Mouse (Mus musculus): ENCODE data around the gene Tmub1.

Gene Tmub1

GRCm38 (mm10) chr5:24447624-24448298, at the start of gene Tmub1:
Gene Tmub1, minus strand, starts transcription at chr5:24447854.
- DNase-seq (ENCODE audit: low spot score), result peak; percentile 73

GRCm38 (mm10) chr5:24496756-24497155, 49.1 kb upstream of the Tmub1 start:
- no peak for DNase-seq (ENCODE audit: low spot score)

DNA sequence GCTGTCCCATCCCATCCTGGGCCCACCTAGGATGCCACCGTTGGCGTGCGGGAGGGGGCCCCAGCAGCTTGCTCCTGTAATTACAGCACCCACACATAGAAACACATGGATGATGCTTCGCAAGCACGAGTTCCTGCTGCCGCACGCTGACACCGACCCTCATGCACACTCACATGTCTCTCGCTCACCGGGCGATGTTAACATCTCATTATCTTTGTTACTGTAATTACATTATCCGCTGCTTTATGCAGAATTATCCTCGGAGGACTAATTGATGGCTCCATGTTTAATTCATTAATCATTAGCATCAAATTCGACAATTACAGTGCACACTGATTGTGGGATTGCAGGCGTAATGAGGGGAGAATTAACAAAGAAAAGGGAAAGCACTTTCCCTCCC, 47.4 kb upstream of the Tmub1 start:
- DNase-seq (ENCODE audit: low spot score), result no peak

DNA sequence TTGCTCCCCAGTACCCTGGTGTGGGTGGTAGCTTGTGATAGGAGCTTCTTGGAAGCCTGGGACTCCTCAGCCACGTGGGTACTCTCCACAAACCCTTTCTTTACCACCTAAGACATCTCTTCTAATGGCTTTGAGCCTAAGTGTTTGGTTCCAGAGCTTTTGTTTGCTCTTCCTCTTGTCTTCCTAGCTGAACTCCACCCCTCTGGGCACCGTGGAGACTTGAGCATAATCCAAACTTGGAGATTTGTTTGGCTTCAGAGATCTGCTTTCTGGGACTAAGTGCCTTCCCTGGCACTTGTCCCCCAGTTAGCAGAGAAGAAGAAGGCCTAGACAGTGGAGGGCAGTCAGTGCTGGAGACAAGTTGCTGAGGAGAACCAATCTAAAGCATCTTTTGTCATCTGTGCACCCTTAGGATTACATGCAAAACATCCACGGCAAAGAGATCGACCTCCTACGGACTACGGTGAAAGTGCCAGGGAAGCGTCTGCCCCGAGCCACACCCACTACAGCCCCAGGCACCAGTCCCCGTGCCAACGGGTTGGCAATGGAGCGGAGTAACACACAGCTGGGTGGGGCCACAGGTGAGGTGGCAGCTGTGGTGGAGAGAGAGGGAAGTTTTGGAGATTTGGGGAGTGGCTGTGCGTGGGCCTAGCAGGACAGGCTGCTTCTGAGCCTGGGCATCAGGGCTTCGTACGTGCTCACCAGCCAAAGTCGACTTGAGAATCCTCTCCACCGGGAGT, 45.1 kb upstream of the Tmub1 start:
- no peak for DNase-seq (ENCODE audit: low spot score)

DNA sequence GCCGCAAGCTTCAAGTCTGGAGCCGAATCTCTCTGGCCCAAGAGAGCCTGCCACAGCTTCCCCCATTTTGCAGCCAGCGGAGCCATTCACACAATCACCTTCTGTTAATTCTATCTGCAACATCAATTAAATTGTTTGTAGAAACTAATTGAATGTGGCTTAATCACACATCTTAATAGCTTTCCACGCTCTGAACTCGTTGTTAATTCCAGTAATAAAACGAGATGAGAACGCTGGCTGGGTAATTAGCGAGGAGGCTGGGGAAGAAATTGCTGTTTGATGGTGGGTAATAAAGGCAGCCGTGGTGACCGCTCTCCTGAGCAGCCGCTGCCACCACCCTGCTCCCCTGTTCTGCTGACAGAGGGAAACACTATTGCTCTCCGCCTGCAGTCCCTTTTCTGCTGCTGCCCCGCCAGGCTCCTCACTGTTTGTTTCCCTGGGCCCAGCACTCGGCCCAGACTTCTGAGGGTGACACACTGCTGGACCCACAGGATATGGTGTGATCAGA, 42.8 kb upstream of the Tmub1 start:
- DNase-seq (ENCODE audit: low spot score), result no peak

DNA sequence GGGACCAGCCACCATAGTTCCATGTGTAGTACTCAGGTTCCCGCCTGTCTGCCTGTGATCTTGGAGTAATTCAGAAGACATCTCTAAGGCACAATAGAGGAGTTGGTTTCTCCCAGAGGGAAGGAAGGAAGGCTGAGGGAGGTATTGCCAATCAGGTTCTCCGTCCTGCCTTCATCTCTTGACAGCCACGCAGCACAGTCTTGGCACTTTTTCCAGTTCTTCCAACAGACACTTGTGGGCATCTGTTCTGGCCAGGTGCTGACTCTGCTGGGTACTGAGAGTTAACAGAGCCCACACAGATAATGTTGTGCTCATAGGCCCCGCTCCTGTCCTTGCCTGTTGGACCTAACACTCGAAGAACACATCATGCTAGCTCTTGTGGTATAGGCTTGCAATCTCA, 39.1 kb upstream of the Tmub1 start:
- no peak for DNase-seq (ENCODE audit: low spot score)

GRCm38 (mm10) chr5:24486097-24486496, 38.4 kb upstream of the Tmub1 start:
- peak; percentile 80 for DNase-seq (ENCODE audit: low spot score)

GRCm38 (mm10) chr5:24484963-24485362, 37.3 kb upstream of the Tmub1 start:
- DNase-seq (ENCODE audit: low spot score), result no peak

GRCm38 (mm10) chr5:24483326-24483725, 35.7 kb upstream of the Tmub1 start:
- no peak for DNase-seq (ENCODE audit: low spot score)

DNA sequence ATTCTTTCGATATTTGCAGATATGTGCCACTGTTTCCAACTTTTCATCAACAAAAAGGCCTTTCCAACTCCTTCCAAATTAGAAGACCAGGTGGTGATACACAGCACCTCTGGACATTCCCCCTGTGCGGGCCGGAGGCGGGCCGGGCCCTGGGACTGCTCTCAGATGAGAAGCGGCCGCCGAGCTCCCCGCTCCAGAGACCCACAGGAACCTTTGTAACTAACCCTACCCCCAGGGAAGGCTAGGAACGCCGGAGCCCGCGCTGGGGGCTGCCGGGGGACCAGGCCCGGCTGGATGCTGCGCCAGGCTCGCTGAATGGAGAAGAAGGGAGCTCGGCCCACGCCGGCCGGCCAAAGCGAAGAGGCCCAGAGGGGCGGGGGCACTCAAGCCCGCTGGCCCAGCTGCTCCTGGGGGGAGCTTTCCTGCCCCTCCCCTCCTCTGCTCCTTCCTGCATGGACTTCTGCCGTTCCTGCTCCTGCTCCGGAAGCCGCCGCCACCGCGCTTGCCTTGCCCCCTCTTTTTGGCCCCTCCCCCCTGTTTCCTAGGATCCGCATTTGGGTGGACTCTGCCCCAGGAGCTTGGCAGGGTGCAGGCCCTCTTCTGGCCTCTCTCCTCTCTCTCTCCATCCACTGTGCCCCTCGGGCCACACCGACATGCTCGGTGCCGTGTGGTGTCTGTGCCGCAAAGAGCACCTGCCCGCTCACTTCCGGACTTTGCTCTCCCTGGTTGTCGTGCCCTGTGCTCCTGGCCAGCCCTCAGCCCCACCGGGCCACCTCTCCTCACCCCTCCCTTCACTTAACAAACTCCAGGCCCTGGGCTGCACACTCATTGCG, 34.8 kb upstream of the Tmub1 start:
- no peak for DNase-seq (ENCODE audit: low spot score)

DNA sequence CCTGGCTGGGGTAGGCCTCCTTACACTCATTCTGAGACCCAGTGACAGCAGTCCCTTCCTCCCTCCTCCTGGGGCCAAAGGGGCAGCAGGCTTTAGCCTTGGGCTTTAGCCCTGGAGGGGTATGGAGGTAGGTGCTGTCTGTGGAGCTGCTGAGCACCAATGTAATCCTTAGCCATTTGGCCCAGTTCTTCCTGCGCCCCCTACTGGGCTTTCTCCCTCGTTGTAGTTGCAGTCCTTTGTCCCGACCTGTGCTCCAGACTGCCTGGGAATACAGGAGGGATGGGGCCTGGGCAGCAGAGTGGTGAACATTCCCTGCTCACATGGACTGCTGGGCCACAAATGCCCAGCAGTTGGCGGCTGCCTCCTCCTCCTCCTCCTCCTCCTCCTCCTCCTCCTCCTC, 34.0 kb upstream of the Tmub1 start:
- peak; percentile 61 for DNase-seq (ENCODE audit: low spot score)

DNA sequence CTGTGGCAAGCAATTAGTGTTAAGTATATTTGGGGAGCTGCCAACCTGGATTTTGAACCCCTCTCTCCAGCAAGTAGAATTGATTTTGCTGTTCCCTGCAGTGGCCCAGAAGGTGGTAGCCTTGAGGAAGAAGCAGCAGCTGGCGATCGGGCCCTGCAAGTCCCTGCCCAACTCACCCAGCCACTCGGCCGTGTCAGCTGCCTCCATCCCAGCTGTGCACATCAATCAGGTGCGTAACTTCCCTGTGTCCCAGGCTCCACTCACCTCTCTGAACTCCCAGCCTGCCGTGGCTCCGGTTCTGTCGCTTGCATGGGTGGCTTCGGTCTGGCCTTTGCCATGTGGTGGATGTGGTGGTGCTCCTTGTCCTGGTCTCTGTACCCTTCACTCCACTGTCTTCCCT, 30.3 kb upstream of the Tmub1 start:
- no peak for DNase-seq (ENCODE audit: low spot score)

- DNase-seq (ENCODE audit: low spot score), result no peak
Observed at GRCm38 (mm10) chr5:24475476-24476241, 28.0 kb upstream of the Tmub1 start.

- DNase-seq (ENCODE audit: low spot score), result no peak
Observed at GRCm38 (mm10) chr5:24474723-24475261, 27.1 kb upstream of the Tmub1 start.

GRCm38 (mm10) chr5:24474025-24474722, 26.5 kb upstream of the Tmub1 start:
- no peak for DNase-seq (ENCODE audit: low spot score)

GRCm38 (mm10) chr5:24472884-24473619, 25.4 kb upstream of the Tmub1 start:
- DNase-seq (ENCODE audit: low spot score), result no peak

GRCm38 (mm10) chr5:24470600-24470999, 22.9 kb upstream of the Tmub1 start:
- no peak for DNase-seq (ENCODE audit: low spot score)

- no peak for DNase-seq (ENCODE audit: low spot score)
Observed at GRCm38 (mm10) chr5:24466762-24467161, 19.1 kb upstream of the Tmub1 start.

GRCm38 (mm10) chr5:24455613-24456012, 8.0 kb upstream of the Tmub1 start:
- DNase-seq (ENCODE audit: low spot score), result no peak

GRCm38 (mm10) chr5:24455076-24455475, 7.4 kb upstream of the Tmub1 start:
- no peak for DNase-seq (ENCODE audit: low spot score)

All from left cerebral cortex, adult 11 months (tissue).